Mouse (Mus musculus) midbrain, embryonic 11.5 days (tissue): ENCODE results near the gene Ppox. TPM values are rescaled to one million over a fixed set of nuclear protein-coding genes. Genes with fewer than 3 reads are reported as not detected.
A peak's percentile ranks its signal among the peaks of the same experiment; 100 is the strongest.
"Not testable (repeated sequence)": the region's sequence is repeated elsewhere in the genome, so short reads cannot be mapped to it uniquely, and the experiment has no call there.

Source experiments
- ATAC-seq: fragments of 200-750 bp; cut with Nextera tagmentation; 2 replicates; pipeline ENCODE4 v1.8.0; 2017; ENCODE audit warnings: moderate TSS enrichment, moderate library complexity; ENCODE audit not compliant: low FRiP score
- DNase-seq: peaks from one replicate; pipeline ENCODE4 v3.0.0; 2015; ENCODE audit warnings: low spot score; ENCODE audit errors: missing footprints
- H3K27ac ChIP-seq: fragments of 300-500 bp; sonication (generic); 2 replicates; pipeline ENCODE4 v1.5.1; 2014; ENCODE audit warnings: low read depth, low read length
- H3K27me3 ChIP-seq: fragments of 300-500 bp; sonication (generic); 2 replicates; pipeline ENCODE4 v1.6.1; 2014; ENCODE audit warnings: mild to moderate bottlenecking, low read length, moderate library complexity, mixed read lengths; ENCODE audit not compliant: control insufficient read depth, insufficient read depth
- H3K36me3 ChIP-seq: fragments of 300-500 bp; sonication (generic); 2 replicates; pipeline ENCODE4 v1.6.1; 2014; ENCODE audit warnings: mild to moderate bottlenecking, low read length, moderate library complexity, mixed read lengths; ENCODE audit not compliant: control insufficient read depth, insufficient read depth
- H3K4me1 ChIP-seq: fragments of 300-500 bp; sonication (generic); 2 replicates; pipeline ENCODE4 v1.6.1; 2014; ENCODE audit warnings: low read length; ENCODE audit not compliant: control insufficient read depth, insufficient read depth
- H3K4me2 ChIP-seq: fragments of 300-500 bp; sonication (generic); 2 replicates; pipeline ENCODE4 v1.6.1; 2014; ENCODE audit warnings: mild to moderate bottlenecking, moderate library complexity
- H3K4me3 ChIP-seq: fragments of 300-500 bp; sonication (generic); 2 replicates; pipeline ENCODE4 v1.5.1; 2014; ENCODE audit warnings: low read depth, low read length
- H3K9ac ChIP-seq: fragments of 300-500 bp; sonication (generic); 2 replicates; pipeline ENCODE4 v1.6.1; 2014; ENCODE audit warnings: low read length
- H3K9me3 ChIP-seq: fragments of 300-500 bp; sonication (generic); 2 replicates; pipeline ENCODE4 v1.6.1; 2016; ENCODE audit warnings: low read length; ENCODE audit not compliant: control insufficient read depth
- WGBS: fragments of 180-500 bp; shearing (Covaris S2); extraction: QIAGEN DNeasy Blood & Tissue Kit; methylation state at CpG from one replicate; pipeline ENCODE4 v1.1.7; 2014; 5-methylcytosine and 5-hydroxymethylcytosine counted together
- polyA plus RNA-seq: library from polyadenylated mRNA; unstranded; fragments of >200 nt; fragmentation: Nextera tagmentation; extraction: Ambion mirVana; gene quantifications from 2 replicates; pipeline ENCODE4 v1.2.1, GENCODE M21; 2014

The Ppox gene
- 54.1 and 56.3 TPM in 2 replicates for polyA plus RNA-seq

- Histone ChIP-seq H3K4me1 (peaks cover 8% of the 10 kb centered on the region), H3K4me3 (peak within 1 kb of the TSS; percentile 69), H3K27ac (peak within 1 kb of the TSS; percentile 49; the same call in 1 of the 2 replicates), H3K4me2 (peak within 1 kb of the TSS; percentile 86), H3K9ac (peak within 1 kb of the TSS; percentile 85), H3K36me3 (peaks cover 15% of the 10 kb centered on the region), H3K27me3 (no peaks in the 10 kb centered on the region), H3K9me3 (no peaks in the 10 kb centered on the region)
- DNase-seq (peak; percentile 96), ATAC-seq (peak; percentile 98)
- WGBS = 0% methylated on average over 26 of the region's 26 CpGs
These were observed at the start of gene Ppox for GRCm38 (mm10) chr1:171280916-171281527. Gene Ppox (minus strand): TSS chr1:171281186.

GRCm38 (mm10) chr1:171330216-171330560 lies 49.2 kb upstream of the Ppox start:
- Histone ChIP-seq H3K9ac (peak overlapping the region; percentile 92), H3K4me3 (peak overlapping the region; percentile 82), H3K36me3 (no peaks in the 10 kb centered on the region), H3K27ac (peak overlapping the region; percentile 99), H3K9me3 (no peaks in the 10 kb centered on the region), H3K4me2 (peak overlapping the region; percentile 77), H3K4me1 (peaks cover 24% of the 10 kb centered on the region), H3K27me3 (no peaks in the 10 kb centered on the region)
- WGBS = under 1% methylated on average over 4 of the region's 4 CpGs
- no peak for DNase-seq
- no peak; the same call in 1 of the 2 replicates for ATAC-seq

- DNase-seq = peak; percentile 98
- peak overlapping the region; percentile 92 for H3K9ac ChIP-seq
- ATAC-seq = peak; percentile 92
- H3K4me3 ChIP-seq = peak overlapping the region; percentile 82
- WGBS = 0% methylated on average over 57 of the region's 61 CpGs
- no peaks in the 10 kb centered on the region for H3K36me3 ChIP-seq
- H3K9me3 ChIP-seq = no peaks in the 10 kb centered on the region
- H3K4me1 ChIP-seq = peaks cover 24% of the 10 kb centered on the region
- peak overlapping the region; percentile 99 for H3K27ac ChIP-seq
- H3K27me3 ChIP-seq = no peaks in the 10 kb centered on the region
- peak overlapping the region; percentile 77 for H3K4me2 ChIP-seq
These were observed 48.6 kb upstream of the Ppox start for GRCm38 (mm10) chr1:171329433-171330215.

- Histone ChIP-seq H3K9me3 (no peaks in the 10 kb centered on the region), H3K27ac (peak within 1 kb of the TSS; percentile 99), H3K27me3 (no peaks in the 10 kb centered on the region), H3K9ac (peak within 1 kb of the TSS; percentile 92), H3K36me3 (no peaks in the 10 kb centered on the region), H3K4me2 (peak within 1 kb of the TSS; percentile 77), H3K4me1 (peaks cover 24% of the 10 kb centered on the region), H3K4me3 (peak within 1 kb of the TSS; percentile 82)
- DNase-seq (peak; percentile 98), ATAC-seq (peak; percentile 92)
- under 1% methylated on average over 47 of the region's 48 CpGs for WGBS
These were observed 48.0 kb upstream of the Ppox start, which contains the start of gene Dedd for GRCm38 (mm10) chr1:171328839-171329432. Gene Dedd (plus strand): TSS chr1:171329145.

GRCm38 (mm10) chr1:171328244-171328643 lies 47.3 kb upstream of the Ppox start:
- H3K27ac ChIP-seq = peak overlapping the region; percentile 99
- H3K27me3 ChIP-seq = no peaks in the 10 kb centered on the region
- no peak for ATAC-seq
- no peak for DNase-seq
- peaks cover 24% of the 10 kb centered on the region for H3K4me1 ChIP-seq
- H3K36me3 ChIP-seq = no peaks in the 10 kb centered on the region
- H3K9me3 ChIP-seq = no peaks in the 10 kb centered on the region
- H3K9ac ChIP-seq = peak overlapping the region; percentile 92
- peak overlapping the region; percentile 82 for H3K4me3 ChIP-seq
- peak overlapping the region; percentile 77 for H3K4me2 ChIP-seq
- 43% methylated on average over 9 of the region's 9 CpGs for WGBS

GRCm38 (mm10) chr1:171326588-171326987 lies 45.6 kb upstream of the Ppox start:
- H3K27me3 ChIP-seq, H3K4me2 ChIP-seq, H3K9ac ChIP-seq, H3K27ac ChIP-seq, H3K36me3 ChIP-seq, H3K9me3 ChIP-seq, ATAC-seq, H3K4me3 ChIP-seq, DNase-seq: not testable (repeated sequence)
- peaks cover 24% of the 10 kb centered on the region for H3K4me1 ChIP-seq
- WGBS = 95% methylated on average over 4 of the region's 4 CpGs

GRCm38 (mm10) chr1:171325571-171325970 lies 44.6 kb upstream of the Ppox start:
- H3K27ac ChIP-seq = no peak overlapping the region
- H3K27me3 ChIP-seq = no peaks in the 10 kb centered on the region
- no peaks in the 10 kb centered on the region for H3K36me3 ChIP-seq
- 85% methylated on average over 2 of the region's 2 CpGs for WGBS
- no peak for ATAC-seq
- H3K9me3 ChIP-seq = no peaks in the 10 kb centered on the region
- H3K4me1 ChIP-seq = peaks cover 17% of the 10 kb centered on the region
- no peak for DNase-seq
- no peak overlapping the region for H3K4me2 ChIP-seq
- H3K4me3 ChIP-seq = no peak overlapping the region
- H3K9ac ChIP-seq = no peak overlapping the region

- Histone ChIP-seq H3K4me1 (no peaks in the 10 kb centered on the region; the same call in 1 of the 2 replicates), H3K9ac (no peak overlapping the region), H3K9me3 (no peaks in the 10 kb centered on the region), H3K27me3 (no peaks in the 10 kb centered on the region), H3K4me2 (no peak overlapping the region), H3K4me3 (no peak overlapping the region), H3K27ac (no peak overlapping the region), H3K36me3 (no peaks in the 10 kb centered on the region)
- DNase-seq (no peak), ATAC-seq (peak; percentile 50; the same call in 1 of the 2 replicates)
- 69% methylated on average over 1 of the region's 1 CpGs for WGBS
These were observed 41.0 kb upstream of the Ppox start for GRCm38 (mm10) chr1:171322012-171322411.

- Histone ChIP-seq H3K4me3 (no peak overlapping the region), H3K27ac (no peak overlapping the region), H3K9ac (no peak overlapping the region), H3K4me2 (no peak overlapping the region), H3K4me1 (no peaks in the 10 kb centered on the region), H3K9me3 (no peaks in the 10 kb centered on the region), H3K36me3 (no peaks in the 10 kb centered on the region), H3K27me3 (no peaks in the 10 kb centered on the region)
- no peak for DNase-seq
- ATAC-seq = no peak
These were observed 40.4 kb upstream of the Ppox start for GRCm38 (mm10) chr1:171321415-171321814.
